Mouse (Mus musculus): ENCODE data around the gene Gm45808. TPM values are rescaled to one million over a fixed set of nuclear protein-coding genes. Genes with fewer than 3 reads are reported as not detected.
"Not testable (repeated sequence)": the region's sequence is repeated elsewhere in the genome, so short reads cannot be mapped to it uniquely, and the experiment has no call there.

The Gm45808 gene
- polyA plus RNA-seq, 1 experiment from 2014 or later, result not detected

DNA sequence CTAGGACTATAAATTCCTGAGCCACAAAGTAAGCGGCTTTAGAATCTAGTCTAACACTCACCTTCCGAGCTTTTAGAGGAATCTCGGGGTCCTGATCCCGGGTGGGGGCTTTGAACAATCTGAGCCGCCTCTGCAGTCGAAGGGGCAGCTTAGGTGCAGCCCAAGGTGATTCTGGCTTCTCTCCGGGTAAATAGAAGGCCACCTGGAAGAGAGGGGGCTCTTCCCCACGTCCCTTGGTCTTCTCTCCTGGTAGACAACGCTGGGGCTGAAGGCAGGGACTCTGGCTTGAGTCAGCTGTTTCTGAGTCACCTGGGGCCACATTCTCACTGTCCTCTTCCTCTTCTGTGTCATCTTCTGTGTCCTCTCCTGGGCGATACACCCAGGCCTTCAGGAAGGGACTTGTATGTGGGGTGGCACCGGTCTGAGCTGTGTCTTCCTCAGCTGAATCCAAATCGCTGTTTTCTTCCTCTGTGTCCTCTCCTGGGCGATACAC is 37.1 kb upstream of the Gm45808 start:
- WGBS, result 74% methylated on average over 12 of the region's 13 CpGs
- Histone ChIP-seq H3K36me3 (ENCODE audit: control insufficient read depth, insufficient read depth, low read length) (no peaks in the 10 kb centered on the region), H3K27me3 (replicated peaks; ENCODE audit: control insufficient read depth, insufficient read depth, low read length) (no peaks in the 10 kb centered on the region), H3K9me3 (ENCODE audit: control insufficient read depth, low read length) (no peaks in the 10 kb centered on the region), H3K27ac (ENCODE audit: low read length) (no peak overlapping the region), H3K9ac (ENCODE audit: low read depth, low read length) (peak overlapping the region; percentile 47; the same call in 1 of the 2 replicates), H3K4me1 (ENCODE audit: control insufficient read depth, insufficient read depth, low read length) (peaks cover 19% of the 10 kb centered on the region), H3K4me3 (ENCODE audit: low read length) (peak overlapping the region; percentile 16), H3K4me2 (ENCODE audit: low read depth, low read length) (no peak overlapping the region)
- no peak for ATAC-seq

DNA sequence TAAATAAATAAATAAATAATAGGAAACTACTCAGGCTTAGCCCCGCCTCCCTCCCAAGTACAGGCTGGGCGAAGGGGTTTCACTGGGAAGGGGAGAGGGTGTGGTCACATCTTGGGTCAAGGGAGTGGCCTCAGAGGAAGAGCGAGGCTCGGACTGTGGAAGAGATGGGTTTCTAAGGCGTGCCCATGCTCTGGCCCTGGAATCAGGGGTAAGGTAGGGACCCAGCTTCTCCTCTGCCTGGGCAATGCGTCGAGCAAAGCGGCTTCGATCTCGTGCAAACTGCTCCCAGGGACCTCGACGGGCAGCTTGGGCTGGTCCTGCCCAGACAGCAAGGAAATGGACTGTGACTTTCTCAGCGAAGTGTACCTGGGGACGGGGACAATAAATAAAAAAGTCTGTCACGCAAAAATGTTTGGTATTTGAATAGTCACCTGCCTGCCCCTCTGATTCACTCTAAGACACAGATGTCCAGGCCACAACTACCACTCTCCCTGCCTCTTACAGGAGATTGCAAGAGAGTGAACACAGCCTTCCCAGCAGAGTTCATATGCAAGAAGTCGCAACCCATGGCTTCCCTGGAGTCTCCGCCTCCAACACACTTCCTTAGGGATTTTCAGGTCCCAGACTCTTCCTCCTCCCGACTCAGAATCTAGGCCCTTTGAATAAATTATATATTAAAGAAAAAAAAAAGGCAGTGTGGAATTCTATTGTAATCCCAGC is 36.5 kb upstream of the Gm45808 start:
- no peak overlapping the region for H3K27ac ChIP-seq (ENCODE audit: low read length)
- 0 out of 2 replicates have a peak overlapping the region, but pooled peaks have one; percentile 13 for H3K9ac ChIP-seq (ENCODE audit: low read depth, low read length)
- no peaks in the 10 kb centered on the region for H3K9me3 ChIP-seq (ENCODE audit: control insufficient read depth, low read length)
- 60% methylated on average over 18 of the region's 18 CpGs for WGBS
- no peaks in the 10 kb centered on the region for H3K36me3 ChIP-seq (ENCODE audit: control insufficient read depth, insufficient read depth, low read length)
- no peak for ATAC-seq
- H3K27me3 ChIP-seq (replicated peaks; ENCODE audit: control insufficient read depth, insufficient read depth, low read length), result no peaks in the 10 kb centered on the region
- peaks cover 19% of the 10 kb centered on the region for H3K4me1 ChIP-seq (ENCODE audit: control insufficient read depth, insufficient read depth, low read length)
- H3K4me2 ChIP-seq (ENCODE audit: low read depth, low read length), result no peak overlapping the region
- H3K4me3 ChIP-seq (ENCODE audit: low read length), result no peak overlapping the region; the same call in 1 of the 2 replicates

DNA sequence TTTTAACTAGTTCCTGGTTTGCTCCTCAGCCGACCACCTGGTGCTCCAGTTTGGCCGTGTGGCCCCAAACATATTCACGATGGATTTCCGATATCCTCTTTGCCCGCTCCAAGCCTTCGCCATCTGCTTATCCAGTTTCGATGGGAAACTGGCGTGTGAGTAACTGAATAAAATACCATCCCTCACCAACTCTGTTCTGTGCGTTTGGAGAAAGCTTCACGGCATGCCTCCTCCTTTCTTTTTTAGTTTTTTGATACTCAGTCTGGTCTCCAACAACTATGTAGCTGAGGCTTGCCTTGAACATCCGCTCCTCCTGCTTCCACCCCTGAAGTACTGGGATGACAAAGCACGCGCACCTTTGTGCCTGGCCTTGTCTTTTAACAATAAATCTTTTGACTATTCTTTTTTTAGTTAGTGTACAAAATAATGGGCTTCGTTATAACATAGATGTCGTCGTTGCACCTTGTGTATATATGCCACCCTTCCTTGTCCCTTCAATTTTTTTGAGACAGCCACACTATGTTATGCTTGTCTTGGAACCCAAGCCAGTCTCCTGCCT is 35.7 kb upstream of the Gm45808 start:
- no peaks in the 10 kb centered on the region for H3K9me3 ChIP-seq (ENCODE audit: control insufficient read depth, low read length)
- 56% methylated on average over 16 of the region's 16 CpGs for WGBS
- no peaks in the 10 kb centered on the region for H3K27me3 ChIP-seq (replicated peaks; ENCODE audit: control insufficient read depth, insufficient read depth, low read length)
- peak overlapping the region; percentile 71; the same call in 1 of the 2 replicates for H3K9ac ChIP-seq (ENCODE audit: low read depth, low read length)
- no peaks in the 10 kb centered on the region for H3K36me3 ChIP-seq (ENCODE audit: control insufficient read depth, insufficient read depth, low read length)
- H3K4me2 ChIP-seq (ENCODE audit: low read depth, low read length), result peak overlapping the region; percentile 49
- ATAC-seq, result no peak
- peak overlapping the region; percentile 59 for H3K4me3 ChIP-seq (ENCODE audit: low read length)
- H3K4me1 ChIP-seq (ENCODE audit: control insufficient read depth, insufficient read depth, low read length), result peaks cover 19% of the 10 kb centered on the region
- H3K27ac ChIP-seq (ENCODE audit: low read length), result no peak overlapping the region; the same call in 1 of the 2 replicates

DNA sequence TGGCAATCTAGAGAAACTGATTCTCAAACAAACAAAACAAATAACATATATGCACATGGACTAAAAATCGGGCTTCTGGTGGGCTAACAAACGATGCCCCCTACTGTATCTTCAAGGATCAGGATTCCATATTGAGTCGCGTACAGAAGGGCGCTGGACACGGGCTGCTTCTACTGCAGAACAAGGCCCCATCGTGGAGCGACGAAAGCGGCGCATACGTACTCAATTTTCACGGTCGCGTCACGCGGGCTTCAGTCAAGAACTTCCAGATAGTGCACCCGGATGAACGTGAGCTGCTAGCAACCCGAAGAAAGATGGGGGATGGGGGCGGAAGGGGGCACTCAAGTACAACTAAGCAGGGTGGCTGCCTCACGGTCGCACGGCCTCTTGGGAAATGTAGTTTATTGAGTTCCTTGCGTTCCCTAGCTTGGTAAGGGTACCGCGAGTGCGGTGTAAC is 35.1 kb upstream of the Gm45808 start:
- Histone ChIP-seq H3K36me3 (ENCODE audit: control insufficient read depth, insufficient read depth, low read length) (no peaks in the 10 kb centered on the region), H3K27me3 (replicated peaks; ENCODE audit: control insufficient read depth, insufficient read depth, low read length) (no peaks in the 10 kb centered on the region), H3K4me1 (ENCODE audit: control insufficient read depth, insufficient read depth, low read length) (peaks cover 19% of the 10 kb centered on the region), H3K9ac (ENCODE audit: low read depth, low read length) (peak overlapping the region; percentile 71), H3K27ac (ENCODE audit: low read length) (peak overlapping the region; percentile 88), H3K4me2 (ENCODE audit: low read depth, low read length) (peak overlapping the region; percentile 49), H3K4me3 (ENCODE audit: low read length) (peak overlapping the region; percentile 59), H3K9me3 (ENCODE audit: control insufficient read depth, low read length) (no peaks in the 10 kb centered on the region)
- under 1% methylated on average over 28 of the region's 28 CpGs for WGBS
- ATAC-seq, result peak; percentile 52

DNA sequence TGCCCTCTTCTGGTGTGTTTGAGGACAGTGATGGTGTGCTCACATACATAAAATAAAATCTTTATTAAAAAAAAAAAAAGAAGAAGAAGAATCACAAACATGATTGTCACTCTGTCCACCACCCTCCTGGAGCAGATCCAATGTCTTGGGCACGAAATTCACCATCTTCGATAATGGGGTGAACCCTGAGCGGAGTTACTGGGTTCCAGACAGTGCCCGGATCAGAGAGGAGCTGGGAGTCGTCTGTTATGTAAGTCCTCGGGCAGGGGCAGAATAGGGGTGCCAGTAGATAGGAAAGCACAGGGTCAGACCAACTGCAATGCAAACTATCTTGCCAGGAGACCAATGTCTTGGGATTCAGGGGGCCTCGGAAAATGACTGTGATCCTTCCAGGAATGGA is 34.0 kb upstream of the Gm45808 start:
- no peaks in the 10 kb centered on the region for H3K36me3 ChIP-seq (ENCODE audit: control insufficient read depth, insufficient read depth, low read length)
- no peaks in the 10 kb centered on the region for H3K27me3 ChIP-seq (replicated peaks; ENCODE audit: control insufficient read depth, insufficient read depth, low read length)
- H3K27ac ChIP-seq (ENCODE audit: low read length), result no peak overlapping the region
- H3K9ac ChIP-seq (ENCODE audit: low read depth, low read length), result no peak overlapping the region
- H3K4me1 ChIP-seq (ENCODE audit: control insufficient read depth, insufficient read depth, low read length), result peaks cover 22% of the 10 kb centered on the region
- no peak overlapping the region for H3K4me2 ChIP-seq (ENCODE audit: low read depth, low read length)
- no peak for ATAC-seq
- no peaks in the 10 kb centered on the region for H3K9me3 ChIP-seq (ENCODE audit: control insufficient read depth, low read length)
- H3K4me3 ChIP-seq (ENCODE audit: low read length), result no peak overlapping the region
- WGBS, result 91% methylated on average over 7 of the region's 7 CpGs

DNA sequence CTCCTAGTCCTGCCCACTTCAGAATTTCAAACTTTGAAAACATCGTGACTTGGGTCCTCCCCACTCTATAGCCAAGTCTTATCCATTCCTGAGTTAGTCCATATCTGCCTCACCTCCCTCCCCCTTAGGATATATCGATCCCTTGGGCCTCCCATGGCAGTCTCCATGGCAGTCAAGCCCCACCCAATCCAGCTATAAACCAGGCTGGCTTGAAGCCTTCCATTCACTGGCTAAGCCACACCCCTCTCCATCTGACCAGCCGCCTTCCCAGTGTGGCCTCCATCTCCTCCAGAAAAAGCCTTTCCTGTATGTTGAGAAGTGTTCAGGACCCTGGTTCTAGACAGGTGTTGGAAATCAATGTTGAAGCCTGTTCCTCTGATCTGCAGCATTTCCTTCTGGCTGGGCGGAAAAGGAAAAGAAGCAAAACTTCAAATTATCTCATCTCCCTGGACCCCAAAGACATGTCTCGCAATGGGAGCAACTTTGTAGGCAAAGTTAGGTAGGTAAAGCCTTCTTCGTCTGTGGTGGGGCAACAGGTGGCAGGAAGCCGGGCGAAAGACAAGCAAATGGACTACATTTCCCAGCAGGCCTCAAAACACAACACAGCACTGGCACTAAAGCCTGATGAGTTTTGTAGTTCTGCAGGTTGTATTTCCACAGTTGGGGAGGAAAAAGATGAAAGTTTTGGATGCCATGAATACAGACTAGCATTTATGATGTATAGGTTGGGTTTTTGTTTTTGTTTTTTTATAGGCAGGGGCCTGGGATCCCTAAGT is 32.9 kb upstream of the Gm45808 start:
- Histone ChIP-seq H3K9me3 (ENCODE audit: control insufficient read depth, low read length) (no peaks in the 10 kb centered on the region), H3K27ac (ENCODE audit: low read length) (no peak overlapping the region), H3K27me3 (replicated peaks; ENCODE audit: control insufficient read depth, insufficient read depth, low read length) (no peaks in the 10 kb centered on the region), H3K9ac (ENCODE audit: low read depth, low read length) (no peak overlapping the region), H3K4me1 (ENCODE audit: control insufficient read depth, insufficient read depth, low read length) (peaks cover 20% of the 10 kb centered on the region), H3K36me3 (ENCODE audit: control insufficient read depth, insufficient read depth, low read length) (no peaks in the 10 kb centered on the region), H3K4me2 (ENCODE audit: low read depth, low read length) (no peak overlapping the region), H3K4me3 (ENCODE audit: low read length) (no peak overlapping the region)
- WGBS, result 63% methylated on average over 8 of the region's 8 CpGs
- peak; percentile 70 for ATAC-seq

DNA sequence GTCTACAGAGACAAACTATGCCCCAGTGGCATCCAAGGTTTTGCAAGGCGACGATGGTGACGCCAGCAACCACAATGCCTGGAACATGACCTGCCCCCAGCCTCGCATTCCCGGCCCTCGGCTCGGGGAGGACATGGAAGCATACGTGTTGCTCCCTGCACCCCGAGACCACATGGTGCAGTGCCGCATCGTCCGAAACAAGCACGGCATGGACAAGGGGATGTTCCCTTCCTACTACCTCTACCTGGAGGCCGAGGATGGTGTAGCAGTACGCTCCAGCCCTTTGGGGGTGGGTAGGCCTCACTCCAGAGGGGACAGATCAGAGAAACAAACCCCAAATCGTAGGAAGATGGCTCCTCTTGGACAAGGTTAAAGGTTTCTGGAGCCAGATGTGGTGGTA is 32.0 kb upstream of the Gm45808 start:
- Histone ChIP-seq H3K36me3 (ENCODE audit: control insufficient read depth, insufficient read depth, low read length) (no peaks in the 10 kb centered on the region), H3K27ac (ENCODE audit: low read length) (no peak overlapping the region), H3K4me3 (ENCODE audit: low read length) (no peak overlapping the region), H3K4me1 (ENCODE audit: control insufficient read depth, insufficient read depth, low read length) (peaks cover 18% of the 10 kb centered on the region), H3K4me2 (ENCODE audit: low read depth, low read length) (no peak overlapping the region), H3K9ac (ENCODE audit: low read depth, low read length) (no peak overlapping the region), H3K9me3 (ENCODE audit: control insufficient read depth, low read length) (no peaks in the 10 kb centered on the region), H3K27me3 (replicated peaks; ENCODE audit: control insufficient read depth, insufficient read depth, low read length) (no peaks in the 10 kb centered on the region)
- 92% methylated on average over 16 of the region's 16 CpGs for WGBS
- no peak for ATAC-seq

DNA sequence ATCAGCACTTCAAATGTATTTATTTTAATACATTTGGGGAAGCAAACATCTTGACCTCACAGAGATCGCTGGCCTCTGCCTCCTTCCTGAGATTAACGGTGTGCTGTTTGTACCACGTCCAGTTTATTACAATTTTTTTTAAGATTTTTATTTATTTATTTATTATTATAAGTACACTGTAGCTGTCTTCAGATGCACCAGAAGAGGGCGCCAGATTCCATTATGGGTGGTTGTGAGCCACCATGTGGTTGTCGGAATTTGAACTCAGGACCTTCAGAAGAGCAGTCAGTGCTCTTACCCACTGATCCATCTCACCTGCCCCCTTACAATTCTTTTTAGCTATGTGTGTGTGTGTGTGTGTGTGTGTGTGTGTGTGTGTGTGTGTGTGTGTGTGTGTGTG is 30.2 kb upstream of the Gm45808 start:
- not testable (repeated sequence) for H3K9ac ChIP-seq (ENCODE audit: low read depth, low read length); H3K36me3 ChIP-seq (ENCODE audit: control insufficient read depth, insufficient read depth, low read length); ATAC-seq; H3K27me3 ChIP-seq (replicated peaks; ENCODE audit: control insufficient read depth, insufficient read depth, low read length); H3K4me2 ChIP-seq (ENCODE audit: low read depth, low read length); H3K4me3 ChIP-seq (ENCODE audit: low read length); H3K9me3 ChIP-seq (ENCODE audit: control insufficient read depth, low read length); H3K27ac ChIP-seq (ENCODE audit: low read length)
- H3K4me1 ChIP-seq (ENCODE audit: control insufficient read depth, insufficient read depth, low read length), result peaks cover 13% of the 10 kb centered on the region
- 70% methylated on average over 5 of the region's 5 CpGs for WGBS

DNA sequence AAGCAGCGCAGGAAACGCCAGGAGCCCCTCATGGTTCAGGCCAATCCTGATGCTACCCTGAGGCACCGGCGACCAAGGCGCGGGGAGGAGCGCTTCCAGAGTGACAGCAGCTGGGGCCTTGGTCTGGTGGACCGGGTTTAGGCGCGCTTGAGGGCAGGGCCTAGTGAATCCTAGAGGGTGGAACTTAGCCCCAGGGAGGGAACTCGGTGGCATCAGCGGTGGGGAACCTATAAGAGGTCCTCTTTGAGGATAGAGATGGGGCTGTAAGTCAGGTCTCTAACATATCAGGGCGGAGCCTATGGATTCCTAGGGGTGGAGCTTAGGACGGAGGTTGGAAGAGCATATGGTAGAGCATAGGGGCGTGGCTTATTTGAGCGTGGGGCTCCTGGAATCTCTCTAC is 28.8 kb upstream of the Gm45808 start:
- WGBS, result 29% methylated on average over 16 of the region's 16 CpGs
- H3K4me2 ChIP-seq (ENCODE audit: low read depth, low read length), result 0 out of 2 replicates have a peak overlapping the region, but pooled peaks have one; percentile 6

More for the DNA sequence above, 28.8 kb upstream of the Gm45808 start:
- H3K27me3 ChIP-seq (replicated peaks; ENCODE audit: control insufficient read depth, insufficient read depth, low read length), result no peaks in the 10 kb centered on the region
- ATAC-seq, result peak; percentile 13; the same call in 1 of the 2 replicates
- peaks cover 13% of the 10 kb centered on the region for H3K4me1 ChIP-seq (ENCODE audit: control insufficient read depth, insufficient read depth, low read length)
- H3K27ac ChIP-seq (ENCODE audit: low read length), result peak overlapping the region; percentile 65
- H3K36me3 ChIP-seq (ENCODE audit: control insufficient read depth, insufficient read depth, low read length), result no peaks in the 10 kb centered on the region
- H3K9me3 ChIP-seq (ENCODE audit: control insufficient read depth, low read length), result no peaks in the 10 kb centered on the region
- H3K4me3 ChIP-seq (ENCODE audit: low read length), result no peak overlapping the region
- H3K9ac ChIP-seq (ENCODE audit: low read depth, low read length), result peak overlapping the region; percentile 39; the same call in 1 of the 2 replicates

Data from intestine, embryonic 16.5 days (tissue).